Mouse (Mus musculus): ENCODE data around the gene Gemin4.
"Not testable (repeated sequence)": the region's sequence is repeated elsewhere in the genome, so short reads cannot be mapped to it uniquely, and the experiment has no call there.

Gene Gemin4

GRCm38 (mm10) chr11:76216049-76216540 lies 1.4 kb downstream of the Gemin4 start:
- DNase-seq = no peak

- peak; percentile 51 for DNase-seq
Observed at GRCm38 (mm10) chr11:76215011-76215410, 2.5 kb downstream of the Gemin4 start.

GRCm38 (mm10) chr11:76213841-76214240 lies 3.6 kb downstream of the Gemin4 start:
- no peak for DNase-seq

- DNase-seq = not testable (repeated sequence)
Observed at GRCm38 (mm10) chr11:76211595-76211994, 5.9 kb downstream of the Gemin4 start.

- peak; percentile 37 for DNase-seq
Observed at GRCm38 (mm10) chr11:76210228-76210985, 7.1 kb downstream of the Gemin4 start.

- DNase-seq = no peak
Observed at GRCm38 (mm10) chr11:76206793-76207192, 10.7 kb downstream of the Gemin4 start.

- DNase-seq = peak; percentile 92
Observed at GRCm38 (mm10) chr11:76201761-76202674, 15.4 kb downstream of the Gemin4 start.

- DNase-seq = no peak
Observed at GRCm38 (mm10) chr11:76196977-76197469, 20.4 kb downstream of the Gemin4 start.

GRCm38 (mm10) chr11:76196275-76196976 lies 21.0 kb downstream of the Gemin4 start:
- peak; percentile 11 for DNase-seq

- peak; percentile 11 for DNase-seq
Observed at GRCm38 (mm10) chr11:76186908-76187307, 30.6 kb downstream of the Gemin4 start.

GRCm38 (mm10) chr11:76183745-76184144 lies 33.7 kb downstream of the Gemin4 start:
- peak; percentile 11 for DNase-seq

GRCm38 (mm10) chr11:76180146-76180540 lies 37.3 kb downstream of the Gemin4 start:
- DNase-seq = no peak

- peak; percentile 93 for DNase-seq
Observed at GRCm38 (mm10) chr11:76179495-76180145, 37.8 kb downstream of the Gemin4 start, which contains the start of the genes Vps53 and Fam57a. Vps53 (minus strand) TSS chr11:76179647. Fam57a (plus strand) TSS chr11:76179671.

- peak; percentile 35 for DNase-seq
Observed at GRCm38 (mm10) chr11:76178726-76179494, 38.6 kb downstream of the Gemin4 start.

GRCm38 (mm10) chr11:76170207-76170606 lies 47.3 kb downstream of the Gemin4 start:
- no peak for DNase-seq

GRCm38 (mm10) chr11:76168976-76169375 lies 48.5 kb downstream of the Gemin4 start:
- DNase-seq = no peak

- DNase-seq = peak; percentile 83
Observed at GRCm38 (mm10) chr11:76167079-76167765, 50.2 kb downstream of the Gemin4 start.

- DNase-seq = no peak
Observed at GRCm38 (mm10) chr11:76166657-76167056, 50.8 kb downstream of the Gemin4 start.
